Mouse (Mus musculus): ENCODE results near the gene Bst1.

- no peak for TF ChIP-seq CTCF (IDR thresholded peaks at IDR 0.05; ENCODE audit: control insufficient read depth, insufficient read depth, insufficient replicate concordance, low read depth, low read length)
- no peak for TF ChIP-seq POLR2A (IDR thresholded peaks at IDR 0.05; ENCODE audit: control insufficient read depth, low read depth, low read length)
Measured at GRCm38 (mm10) chr5:43842011-43842285, 23.3 kb downstream of the Bst1 start.

Measured in testis, adult 2 months (tissue).